Mouse (Mus musculus) embryonic facial prominence, embryonic 12.5 days (tissue): ENCODE results near the gene Ccdc173. TPM values are rescaled to one million over a fixed set of nuclear protein-coding genes. Genes with fewer than 3 reads are reported as not detected.

ENCODE experiments used
- ATAC-seq: fragments of 200-750 bp; cut with Nextera tagmentation; 2 replicates; pipeline ENCODE4 v1.8.0; 2017; ENCODE audit not compliant: insufficient number of reproducible peaks, insufficient read depth, low FRiP score, low TSS enrichment
- H3K27ac ChIP-seq: fragments of 300-500 bp; sonication (generic); 2 replicates; pipeline ENCODE4 v1.5.1; 2016; ENCODE audit warnings: mild to moderate bottlenecking
- H3K27me3 ChIP-seq: fragments of 300-500 bp; sonication (generic); 2 replicates; pipeline ENCODE4 v1.6.1; 2016; ENCODE audit warnings: mild to moderate bottlenecking, moderate library complexity
- H3K36me3 ChIP-seq: fragments of 300-500 bp; sonication (generic); 2 replicates; pipeline ENCODE4 v1.6.1; 2016; ENCODE audit warnings: mild to moderate bottlenecking
- H3K4me1 ChIP-seq: fragments of 300-500 bp; sonication (generic); 2 replicates; pipeline ENCODE4 v1.6.1; 2016
- H3K4me2 ChIP-seq: fragments of 300-500 bp; sonication (generic); replicated peaks from 2 replicates; pipeline ENCODE4 v1.6.1; 2016; ENCODE audit warnings: mild to moderate bottlenecking, moderate library complexity
- H3K4me3 ChIP-seq: fragments of 300-500 bp; sonication (generic); 2 replicates; pipeline ENCODE4 v1.5.1; 2016; ENCODE audit warnings: mild to moderate bottlenecking
- H3K9ac ChIP-seq: fragments of 300-500 bp; sonication (generic); 2 replicates; pipeline ENCODE4 v1.6.1; 2016; ENCODE audit warnings: mild to moderate bottlenecking, moderate library complexity
- H3K9me3 ChIP-seq: fragments of 300-500 bp; sonication (generic); 2 replicates; pipeline ENCODE4 v1.6.1; 2016; ENCODE audit warnings: mild to moderate bottlenecking, moderate library complexity
- WGBS: fragments of 180-500 bp; shearing (Covaris S2); methylation state at CpG from one replicate; pipeline ENCODE4 v1.1.7; 2016; 5-methylcytosine and 5-hydroxymethylcytosine counted together
- polyA plus RNA-seq: library from polyadenylated mRNA; unstranded; fragments of >200 nt; fragmentation: Nextera tagmentation; extraction: Ambion mirVana; gene quantifications from 2 replicates; pipeline ENCODE4 v1.2.1, GENCODE M21; 2016

Gene Ccdc173
- polyA plus RNA-seq: 2.2 TPM in 2 replicates

DNA sequence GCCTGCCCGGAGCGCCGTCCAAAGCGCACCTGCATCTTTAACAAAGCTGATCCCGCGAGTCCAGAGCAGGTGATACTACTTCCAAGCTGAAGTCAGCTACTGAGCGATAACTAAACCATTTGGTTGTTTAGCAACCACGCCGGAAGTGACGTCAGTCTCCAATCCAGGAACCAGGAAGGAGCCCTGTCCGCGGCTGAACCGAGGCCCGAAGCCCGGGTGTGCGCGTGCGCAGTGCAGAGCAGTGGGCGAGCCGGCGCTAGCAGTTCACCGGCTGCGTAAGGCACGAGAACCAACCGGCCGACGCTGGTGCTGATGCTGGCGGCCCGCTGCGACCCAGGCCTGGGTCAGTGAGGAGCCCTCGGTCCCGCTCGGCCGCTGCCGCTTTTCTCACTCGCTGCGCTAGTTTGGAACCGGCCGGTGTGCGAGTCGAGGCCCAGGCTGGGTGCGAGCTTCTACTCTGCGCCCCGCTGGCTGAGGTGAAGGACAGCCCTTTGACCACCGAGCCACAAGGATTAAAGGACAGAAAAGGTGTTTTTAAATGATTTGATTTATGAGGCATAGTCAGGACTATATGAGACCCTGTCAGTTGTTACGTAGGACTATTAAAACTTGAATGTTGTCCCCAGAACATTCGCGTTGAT is at the start of gene Ccdc173, which contains the start of gene Phospho2:
Gene Ccdc173, minus strand, starts transcription at position 147 of the 641 bp plus-strand sequence.
Gene Phospho2, plus strand, starts transcription at position 195 of the 641 bp plus-strand sequence.
- Histone ChIP-seq H3K9me3 (no peaks in the 10 kb centered on the region), H3K36me3 (peaks cover 13% of the 10 kb centered on the region), H3K4me2 (peak within 1 kb of the TSS; percentile 89), H3K4me1 (no peaks in the 10 kb centered on the region), H3K9ac (peak within 1 kb of the TSS; percentile 56), H3K27ac (peak within 1 kb of the TSS; percentile 61), H3K4me3 (peak within 1 kb of the TSS; percentile 57), H3K27me3 (no peaks in the 10 kb centered on the region)
- 2% methylated on average over 48 of the region's 48 CpGs for WGBS
- ATAC-seq: peak; percentile 94

DNA sequence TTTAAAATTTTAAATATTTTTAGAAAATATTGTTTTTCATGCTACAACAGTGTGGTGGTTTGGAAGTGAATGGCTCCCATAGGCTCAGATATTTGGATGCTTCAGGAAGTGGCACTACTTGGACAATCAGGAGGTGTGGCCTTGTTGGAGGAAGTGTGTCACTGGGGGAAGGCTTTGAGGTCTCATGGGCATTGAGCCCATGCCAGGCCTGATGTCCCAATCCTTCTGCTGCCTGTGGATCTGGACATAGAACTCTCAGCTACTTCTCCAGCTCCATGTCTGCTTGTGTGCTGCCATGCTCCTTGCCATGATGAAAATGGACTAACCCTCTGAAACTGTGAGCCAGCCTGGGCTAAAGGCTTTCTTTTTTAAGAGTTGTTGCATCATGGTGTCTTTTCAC is 49.3 kb upstream of the Ccdc173 start:
- H3K4me3 ChIP-seq: no peak overlapping the region
- no peaks in the 10 kb centered on the region for H3K27me3 ChIP-seq
- no peak overlapping the region for H3K27ac ChIP-seq
- H3K9ac ChIP-seq: no peak overlapping the region
- no peaks in the 10 kb centered on the region for H3K9me3 ChIP-seq
- no peak for ATAC-seq
- no peak overlapping the region for H3K4me2 ChIP-seq
- 0 out of 2 replicates have a peak, but pooled peaks cover 6% of the 10 kb centered on the region for H3K4me1 ChIP-seq
- peaks cover 22% of the 10 kb centered on the region for H3K36me3 ChIP-seq

DNA sequence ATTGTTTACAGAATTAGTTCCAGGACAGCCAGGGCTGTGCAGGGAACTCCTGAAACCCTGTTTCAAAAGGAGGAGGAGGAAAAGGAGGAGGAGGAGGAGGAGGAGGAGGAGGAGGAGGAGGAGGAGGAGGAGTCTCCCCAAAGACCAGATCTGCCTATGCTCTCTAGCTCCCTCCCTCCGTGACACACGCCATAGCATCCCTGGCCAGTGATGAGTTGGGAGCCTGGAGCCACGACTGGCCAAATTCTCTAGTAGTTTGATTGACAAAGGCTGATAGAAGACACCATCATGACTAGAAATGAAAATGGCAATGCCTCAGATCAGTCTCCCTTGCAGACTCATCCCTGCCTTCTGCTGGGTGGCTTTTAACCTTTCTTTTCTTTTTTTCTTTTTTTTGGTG is 48.6 kb upstream of the Ccdc173 start:
- Histone ChIP-seq H3K27me3 (no peaks in the 10 kb centered on the region), H3K27ac (no peak overlapping the region), H3K9ac (no peak overlapping the region), H3K4me1 (0 out of 2 replicates have a peak, but pooled peaks cover 6% of the 10 kb centered on the region), H3K4me3 (no peak overlapping the region), H3K9me3 (no peaks in the 10 kb centered on the region), H3K4me2 (no peak overlapping the region), H3K36me3 (peaks cover 28% of the 10 kb centered on the region)
- ATAC-seq: no peak
- WGBS: 30% methylated on average over 3 of the region's 3 CpGs

DNA sequence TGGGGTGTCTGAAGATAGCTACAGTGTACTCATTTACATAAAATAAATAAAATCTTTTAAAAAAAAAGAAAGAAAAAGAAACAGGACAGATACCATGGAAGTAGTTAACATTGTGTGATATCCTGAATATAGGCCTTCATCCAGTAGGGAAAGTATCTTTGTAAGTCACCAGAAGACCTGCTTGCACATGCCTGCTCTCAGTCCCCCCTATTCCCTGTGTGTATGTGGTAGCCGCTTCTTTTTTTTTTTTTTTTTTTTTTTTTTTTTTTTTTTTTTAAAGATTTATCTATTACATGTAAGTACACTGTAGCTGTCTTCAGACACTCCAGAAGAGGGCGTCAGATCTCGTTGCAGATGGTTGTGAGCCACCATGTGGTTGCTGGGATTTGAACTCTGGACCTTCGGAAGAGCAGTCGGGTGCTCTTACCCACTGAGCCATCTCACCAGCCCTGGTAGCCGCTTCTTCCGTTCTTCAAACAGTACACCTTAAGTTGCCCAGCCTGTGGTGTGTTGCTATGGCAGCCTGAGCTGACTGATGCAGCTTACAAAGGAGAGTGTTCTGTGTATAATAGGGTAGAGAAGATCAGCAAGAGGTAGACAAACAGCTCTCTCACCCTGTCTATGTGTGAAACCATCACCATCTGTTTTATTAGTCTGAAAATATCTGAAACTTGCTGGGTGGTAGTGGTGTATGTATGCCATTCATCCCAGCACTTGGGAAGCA is 48.0 kb upstream of the Ccdc173 start:
- Histone ChIP-seq H3K4me3 (no peak overlapping the region), H3K9me3 (no peaks in the 10 kb centered on the region), H3K9ac (no peak overlapping the region), H3K4me1 (0 out of 2 replicates have a peak, but pooled peaks cover 6% of the 10 kb centered on the region), H3K27me3 (no peaks in the 10 kb centered on the region), H3K36me3 (peaks cover 31% of the 10 kb centered on the region), H3K4me2 (no peak overlapping the region), H3K27ac (no peak overlapping the region)
- WGBS: 74% methylated on average over 7 of the region's 7 CpGs
- no peak for ATAC-seq

DNA sequence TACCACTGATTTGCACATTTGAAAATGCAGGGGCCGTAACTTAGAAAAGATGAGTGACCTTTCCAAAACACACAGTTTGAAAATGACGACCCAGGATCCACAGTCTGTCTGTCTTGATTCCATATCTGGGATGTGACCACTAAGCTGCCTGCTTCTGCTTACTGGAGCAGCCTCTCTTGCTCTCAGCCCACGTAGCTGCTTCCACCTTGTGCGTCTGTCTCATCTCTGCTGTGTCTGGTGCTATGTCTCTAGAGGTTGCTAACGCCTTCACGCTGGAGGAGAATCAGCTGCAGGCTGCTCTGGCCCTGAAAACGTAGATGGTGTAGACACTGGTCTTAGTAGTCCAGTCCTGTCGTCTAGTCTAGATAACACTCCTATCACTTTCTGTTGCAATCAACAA is 40.7 kb upstream of the Ccdc173 start:
- Histone ChIP-seq H3K36me3 (peaks cover 60% of the 10 kb centered on the region), H3K4me1 (0 out of 2 replicates have a peak, but pooled peaks cover under 1% of the 10 kb centered on the region), H3K4me2 (no peak overlapping the region), H3K9me3 (no peaks in the 10 kb centered on the region), H3K27me3 (no peaks in the 10 kb centered on the region), H3K4me3 (no peak overlapping the region), H3K27ac (no peak overlapping the region), H3K9ac (no peak overlapping the region)
- 88% methylated on average over 8 of the region's 8 CpGs for WGBS
- no peak for ATAC-seq

DNA sequence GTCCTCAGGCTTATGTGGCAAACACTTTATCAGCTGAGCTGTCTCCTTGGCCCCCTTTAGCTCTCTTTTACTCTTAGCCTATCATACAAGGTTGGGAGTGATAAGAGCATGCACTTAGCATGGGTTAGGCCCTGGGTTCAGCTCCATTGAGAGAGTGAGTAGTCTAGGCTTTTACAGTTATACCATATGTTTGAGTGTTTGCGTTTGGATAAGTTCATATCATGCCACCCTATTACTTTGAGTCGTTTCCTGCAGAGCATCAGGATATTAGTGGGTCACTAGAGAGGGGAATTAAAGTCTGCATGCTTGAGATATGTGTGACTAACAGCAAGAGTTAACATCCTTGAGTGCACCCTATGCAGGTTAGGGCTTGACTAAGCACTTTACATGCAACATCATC is 40.3 kb upstream of the Ccdc173 start:
- H3K4me2 ChIP-seq: no peak overlapping the region
- no peaks in the 10 kb centered on the region for H3K27me3 ChIP-seq
- no peak for ATAC-seq
- H3K4me1 ChIP-seq: 0 out of 2 replicates have a peak, but pooled peaks cover 2% of the 10 kb centered on the region
- H3K4me3 ChIP-seq: no peak overlapping the region
- no peak overlapping the region for H3K27ac ChIP-seq
- 78% methylated on average over 2 of the region's 2 CpGs for WGBS
- peaks cover 56% of the 10 kb centered on the region for H3K36me3 ChIP-seq
- H3K9ac ChIP-seq: no peak overlapping the region
- H3K9me3 ChIP-seq: no peaks in the 10 kb centered on the region

DNA sequence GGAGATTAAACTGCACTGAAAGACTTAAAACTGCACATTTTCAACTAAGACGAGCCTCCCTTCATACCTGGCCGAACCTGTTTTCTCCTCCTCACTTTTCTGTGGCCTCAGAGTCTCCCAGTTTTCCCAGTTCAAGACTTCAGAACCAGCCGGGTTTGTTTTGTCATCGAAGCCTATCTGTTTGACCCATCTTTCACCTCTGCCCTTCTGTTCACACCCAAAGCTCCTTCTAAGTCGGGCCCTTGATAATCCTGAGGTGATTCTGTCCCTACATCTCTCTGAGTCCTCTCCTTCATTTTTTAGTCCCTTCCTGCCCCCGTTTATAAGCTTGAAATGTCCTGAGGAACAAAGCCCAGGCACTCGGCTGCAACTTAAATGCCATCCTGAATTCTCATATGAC is 38.7 kb upstream of the Ccdc173 start:
- Histone ChIP-seq H3K9ac (no peak overlapping the region), H3K4me2 (no peak overlapping the region), H3K9me3 (no peaks in the 10 kb centered on the region), H3K27me3 (no peaks in the 10 kb centered on the region), H3K4me3 (no peak overlapping the region), H3K36me3 (peaks cover 44% of the 10 kb centered on the region), H3K4me1 (0 out of 2 replicates have a peak, but pooled peaks cover 2% of the 10 kb centered on the region), H3K27ac (no peak overlapping the region)
- WGBS: 52% methylated on average over 7 of the region's 7 CpGs
- no peak for ATAC-seq

DNA sequence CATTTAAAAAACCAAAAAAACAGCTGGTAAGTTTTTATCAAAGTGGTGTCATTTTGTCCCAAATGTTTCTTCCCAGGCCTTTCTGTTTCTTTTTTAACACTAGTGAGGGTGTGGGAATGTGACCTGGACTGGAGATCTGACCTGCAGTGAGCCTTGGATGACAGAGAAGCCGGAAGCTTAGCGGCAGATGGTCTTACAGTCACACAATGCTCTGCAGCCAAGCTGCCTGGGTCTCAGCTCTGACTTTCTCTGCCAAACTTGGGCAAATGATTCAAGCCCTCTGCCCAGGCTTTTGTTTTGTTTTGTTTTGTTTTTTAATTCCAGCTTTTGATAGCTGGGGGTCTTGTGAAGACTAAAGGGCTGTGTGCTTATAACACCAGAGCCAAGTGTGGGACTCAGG is 37.0 kb upstream of the Ccdc173 start:
- Histone ChIP-seq H3K4me3 (no peak overlapping the region), H3K4me2 (0 out of 2 replicates have a peak overlapping the region, but pooled peaks have one; percentile 15), H3K27me3 (no peaks in the 10 kb centered on the region), H3K36me3 (peaks cover 38% of the 10 kb centered on the region), H3K9me3 (no peaks in the 10 kb centered on the region), H3K4me1 (0 out of 2 replicates have a peak, but pooled peaks cover 2% of the 10 kb centered on the region), H3K9ac (no peak overlapping the region), H3K27ac (no peak overlapping the region)
- WGBS: 68% methylated on average over 2 of the region's 2 CpGs
- ATAC-seq: no peak

DNA sequence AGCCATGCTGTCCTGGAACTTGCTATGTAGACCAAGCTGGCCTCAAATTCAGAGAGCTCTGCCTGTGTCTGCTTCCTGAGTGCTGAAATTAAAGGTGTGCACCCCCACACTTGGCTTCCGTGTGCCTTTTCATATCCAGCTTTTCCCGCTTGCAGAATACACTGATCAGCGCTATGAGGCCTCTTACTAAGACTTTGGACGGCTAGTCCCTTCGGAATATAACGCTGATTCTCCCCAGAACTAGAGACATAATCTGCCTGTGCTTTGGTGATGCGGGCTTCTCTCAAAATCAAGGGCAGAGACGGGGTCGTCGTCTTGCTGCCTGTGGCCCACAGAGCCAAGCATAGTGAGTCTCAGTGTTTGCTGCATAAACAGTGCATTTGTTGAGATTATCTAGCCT is 36.5 kb upstream of the Ccdc173 start:
- WGBS: 84% methylated on average over 10 of the region's 10 CpGs
- Histone ChIP-seq H3K4me2 (no peak overlapping the region), H3K27me3 (no peaks in the 10 kb centered on the region), H3K9me3 (no peaks in the 10 kb centered on the region), H3K9ac (no peak overlapping the region), H3K27ac (no peak overlapping the region), H3K36me3 (peaks cover 33% of the 10 kb centered on the region), H3K4me3 (no peak overlapping the region), H3K4me1 (0 out of 2 replicates have a peak, but pooled peaks cover 2% of the 10 kb centered on the region)
- ATAC-seq: no peak

DNA sequence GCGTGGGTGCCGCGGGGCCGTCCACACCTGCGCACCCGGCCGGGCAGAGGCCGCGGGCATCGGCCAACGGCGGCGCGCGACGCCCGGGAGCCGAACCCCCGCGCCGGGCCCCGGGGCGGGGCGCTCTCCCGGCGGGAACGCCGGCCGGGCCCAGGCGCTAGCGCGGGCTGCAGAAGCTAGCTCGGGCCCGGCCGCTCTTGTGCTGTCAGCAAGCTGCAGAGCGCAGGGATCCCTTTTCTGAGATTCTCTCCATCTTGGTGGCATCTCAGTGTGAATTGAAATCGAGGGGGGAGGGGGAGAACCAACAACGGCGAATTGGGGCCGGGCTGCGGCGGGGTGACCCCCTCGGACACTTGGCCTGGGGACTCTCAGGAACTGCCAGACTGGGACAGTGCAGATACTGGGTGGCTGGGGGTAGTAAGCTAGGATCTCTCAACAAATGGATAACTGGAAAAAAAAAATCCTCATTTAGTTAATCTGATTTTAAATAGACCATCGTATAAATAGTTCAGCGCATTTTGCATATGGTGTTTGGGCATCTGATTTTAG is 33.8 kb upstream of the Ccdc173 start:
- peak; percentile 70 for ATAC-seq
- 0 out of 2 replicates have a peak, but pooled peaks cover 2% of the 10 kb centered on the region for H3K4me1 ChIP-seq
- H3K9me3 ChIP-seq: no peaks in the 10 kb centered on the region
- peak overlapping the region; percentile 74 for H3K4me2 ChIP-seq
- H3K9ac ChIP-seq: peak overlapping the region; percentile 96
- peak overlapping the region; percentile 97 for H3K27ac ChIP-seq
- H3K36me3 ChIP-seq: peaks cover 10% of the 10 kb centered on the region
- no peaks in the 10 kb centered on the region for H3K27me3 ChIP-seq
- peak overlapping the region; percentile 90 for H3K4me3 ChIP-seq
- WGBS: 2% methylated on average over 44 of the region's 45 CpGs

DNA sequence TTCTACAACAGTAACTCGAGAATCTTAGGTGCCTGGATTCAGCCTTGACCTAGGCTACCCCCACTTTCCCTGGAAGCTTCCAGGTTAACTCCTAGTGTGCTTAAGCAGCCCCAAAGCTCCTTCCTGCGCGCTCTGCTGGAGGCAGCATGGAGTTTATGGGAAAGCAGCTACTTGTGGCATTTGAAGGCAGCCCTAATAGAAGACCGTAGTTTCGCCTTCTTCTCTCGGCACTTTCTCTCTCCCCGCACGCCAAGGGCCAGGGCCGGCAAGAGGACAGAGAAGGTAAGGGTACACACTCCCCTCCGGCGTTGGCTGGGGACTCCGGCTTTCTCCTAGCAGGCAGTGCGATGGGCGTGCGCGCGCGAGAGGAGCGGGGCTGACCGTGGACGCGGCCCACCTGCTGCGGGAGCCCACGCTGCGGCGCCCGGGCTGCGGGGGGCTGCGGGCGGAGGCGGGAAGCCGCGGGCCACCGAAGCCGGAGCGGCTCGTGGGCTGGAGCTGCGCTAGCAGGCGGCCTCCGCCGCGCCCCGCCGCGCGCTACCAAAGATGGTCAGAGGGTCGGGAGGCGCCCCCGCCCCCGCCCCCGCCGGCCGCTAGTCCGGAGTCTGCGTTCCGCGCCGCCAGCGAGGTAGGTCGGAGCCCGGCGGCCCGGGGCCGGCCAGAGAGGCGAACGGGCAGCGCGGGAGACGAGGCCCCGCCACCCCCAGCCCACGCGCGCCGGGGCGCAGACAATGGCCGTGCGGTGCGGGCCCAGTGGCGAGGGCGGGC is 33.2 kb upstream of the Ccdc173 start:
- H3K27me3 ChIP-seq: no peaks in the 10 kb centered on the region
- H3K27ac ChIP-seq: peak overlapping the region; percentile 97
- H3K9ac ChIP-seq: peak overlapping the region; percentile 96
- H3K9me3 ChIP-seq: no peaks in the 10 kb centered on the region
- H3K4me1 ChIP-seq: 0 out of 2 replicates have a peak, but pooled peaks cover 2% of the 10 kb centered on the region
- H3K36me3 ChIP-seq: peaks cover 7% of the 10 kb centered on the region; the same call in 1 of the 2 replicates
- H3K4me3 ChIP-seq: peak overlapping the region; percentile 90
- peak overlapping the region; percentile 74 for H3K4me2 ChIP-seq
- peak; percentile 59 for ATAC-seq
- under 1% methylated on average over 66 of the region's 80 CpGs for WGBS
